Mouse (Mus musculus): ENCODE data around the gene Afdn. TPM values are rescaled to one million over a fixed set of nuclear protein-coding genes. Genes with fewer than 3 reads are reported as not detected.

The Afdn gene
- polyA plus RNA-seq, 1 experiment from 2014 or later = 123 TPM

GRCm38 (mm10) chr17:13742941-13743708 is 17.2 kb upstream of the Afdn start:
- Histone ChIP-seq H3K27ac (ENCODE audit: low read depth, low read length) (no peak overlapping the region), H3K9ac (ENCODE audit: low read length) (peak overlapping the region; percentile 12; the same call in 1 of the 2 replicates)
- 35% methylated on average over 7 of the region's 7 CpGs for WGBS

GRCm38 (mm10) chr17:13743709-13744079 is 16.6 kb upstream of the Afdn start:
- DNase-seq (ENCODE audit: low spot score, missing footprints) (no peak), ATAC-seq (ENCODE audit: low FRiP score) (no peak)
- Histone ChIP-seq H3K27me3 (ENCODE audit: control insufficient read depth, insufficient read depth, low read length) (no peaks in the 10 kb centered on the region), H3K9me3 (ENCODE audit: control insufficient read depth, low read length) (no peaks in the 10 kb centered on the region), H3K4me2 (no peak overlapping the region), H3K27ac (ENCODE audit: low read depth, low read length) (no peak overlapping the region), H3K9ac (ENCODE audit: low read length) (no peak overlapping the region), H3K36me3 (ENCODE audit: control insufficient read depth, insufficient read depth, low read length) (no peaks in the 10 kb centered on the region), H3K4me3 (ENCODE audit: low read depth, low read length) (no peak overlapping the region), H3K4me1 (ENCODE audit: control insufficient read depth, insufficient read depth, low read length) (0 out of 2 replicates have a peak, but pooled peaks cover 2% of the 10 kb centered on the region)
- WGBS = 42% methylated on average over 5 of the region's 5 CpGs

More at GRCm38 (mm10) chr17:13742941-13743708, 17.2 kb upstream of the Afdn start:
- DNase-seq (ENCODE audit: low spot score, missing footprints) (no peak), ATAC-seq (ENCODE audit: low FRiP score) (no peak; the same call in 1 of the 2 replicates)
- Histone ChIP-seq H3K9me3 (ENCODE audit: control insufficient read depth, low read length) (no peaks in the 10 kb centered on the region), H3K36me3 (ENCODE audit: control insufficient read depth, insufficient read depth, low read length) (no peaks in the 10 kb centered on the region), H3K4me3 (ENCODE audit: low read depth, low read length) (no peak overlapping the region), H3K27me3 (ENCODE audit: control insufficient read depth, insufficient read depth, low read length) (no peaks in the 10 kb centered on the region), H3K4me1 (ENCODE audit: control insufficient read depth, insufficient read depth, low read length) (0 out of 2 replicates have a peak, but pooled peaks cover 2% of the 10 kb centered on the region), H3K4me2 (no peak overlapping the region)

GRCm38 (mm10) chr17:13744219-13744618 is 16.1 kb upstream of the Afdn start:
- no peak for ATAC-seq (ENCODE audit: low FRiP score)
- Histone ChIP-seq H3K9me3 (ENCODE audit: control insufficient read depth, low read length) (no peaks in the 10 kb centered on the region), H3K4me3 (ENCODE audit: low read depth, low read length) (no peak overlapping the region), H3K27ac (ENCODE audit: low read depth, low read length) (no peak overlapping the region), H3K4me2 (no peak overlapping the region), H3K36me3 (ENCODE audit: control insufficient read depth, insufficient read depth, low read length) (no peaks in the 10 kb centered on the region), H3K9ac (ENCODE audit: low read length) (no peak overlapping the region), H3K27me3 (ENCODE audit: control insufficient read depth, insufficient read depth, low read length) (no peaks in the 10 kb centered on the region), H3K4me1 (ENCODE audit: control insufficient read depth, insufficient read depth, low read length) (0 out of 2 replicates have a peak, but pooled peaks cover 2% of the 10 kb centered on the region)
- no peak for DNase-seq (ENCODE audit: low spot score, missing footprints)
- 88% methylated on average over 6 of the region's 6 CpGs for WGBS

GRCm38 (mm10) chr17:13744824-13745223 is 15.5 kb upstream of the Afdn start:
- Histone ChIP-seq H3K27ac (ENCODE audit: low read depth, low read length) (no peak overlapping the region), H3K27me3 (ENCODE audit: control insufficient read depth, insufficient read depth, low read length) (no peaks in the 10 kb centered on the region), H3K4me3 (ENCODE audit: low read depth, low read length) (no peak overlapping the region), H3K9me3 (ENCODE audit: control insufficient read depth, low read length) (no peaks in the 10 kb centered on the region), H3K4me1 (ENCODE audit: control insufficient read depth, insufficient read depth, low read length) (0 out of 2 replicates have a peak, but pooled peaks cover 2% of the 10 kb centered on the region), H3K9ac (ENCODE audit: low read length) (no peak overlapping the region), H3K4me2 (no peak overlapping the region), H3K36me3 (ENCODE audit: control insufficient read depth, insufficient read depth, low read length) (no peaks in the 10 kb centered on the region)
- no peak for DNase-seq (ENCODE audit: low spot score, missing footprints)
- WGBS = 82% methylated on average over 4 of the region's 4 CpGs
- ATAC-seq (ENCODE audit: low FRiP score) = no peak

GRCm38 (mm10) chr17:13745373-13745772 is 15.0 kb upstream of the Afdn start:
- Histone ChIP-seq H3K27me3 (ENCODE audit: control insufficient read depth, insufficient read depth, low read length) (no peaks in the 10 kb centered on the region), H3K9ac (ENCODE audit: low read length) (no peak overlapping the region), H3K4me2 (no peak overlapping the region), H3K4me3 (ENCODE audit: low read depth, low read length) (no peak overlapping the region), H3K27ac (ENCODE audit: low read depth, low read length) (no peak overlapping the region), H3K4me1 (ENCODE audit: control insufficient read depth, insufficient read depth, low read length) (0 out of 2 replicates have a peak, but pooled peaks cover 2% of the 10 kb centered on the region), H3K9me3 (ENCODE audit: control insufficient read depth, low read length) (no peaks in the 10 kb centered on the region), H3K36me3 (ENCODE audit: control insufficient read depth, insufficient read depth, low read length) (no peaks in the 10 kb centered on the region)
- DNase-seq (ENCODE audit: low spot score, missing footprints) (no peak), ATAC-seq (ENCODE audit: low FRiP score) (peak; percentile 34; the same call in 1 of the 2 replicates)
- 66% methylated on average over 2 of the region's 2 CpGs for WGBS

GRCm38 (mm10) chr17:13746330-13746729 is 14.0 kb upstream of the Afdn start:
- H3K27ac ChIP-seq (ENCODE audit: low read depth, low read length) = no peak overlapping the region
- no peak for DNase-seq (ENCODE audit: low spot score, missing footprints)
- no peak overlapping the region for H3K4me3 ChIP-seq (ENCODE audit: low read depth, low read length)
- H3K4me1 ChIP-seq (ENCODE audit: control insufficient read depth, insufficient read depth, low read length) = 0 out of 2 replicates have a peak, but pooled peaks cover 2% of the 10 kb centered on the region
- ATAC-seq (ENCODE audit: low FRiP score) = no peak
- no peaks in the 10 kb centered on the region for H3K27me3 ChIP-seq (ENCODE audit: control insufficient read depth, insufficient read depth, low read length)
- H3K9ac ChIP-seq (ENCODE audit: low read length) = no peak overlapping the region
- H3K36me3 ChIP-seq (ENCODE audit: control insufficient read depth, insufficient read depth, low read length) = no peaks in the 10 kb centered on the region
- H3K9me3 ChIP-seq (ENCODE audit: control insufficient read depth, low read length) = no peaks in the 10 kb centered on the region
- 67% methylated on average over 6 of the region's 6 CpGs for WGBS
- no peak overlapping the region for H3K4me2 ChIP-seq

GRCm38 (mm10) chr17:13747681-13748080 is 12.7 kb upstream of the Afdn start:
- Histone ChIP-seq H3K9me3 (ENCODE audit: control insufficient read depth, low read length) (no peaks in the 10 kb centered on the region), H3K27me3 (ENCODE audit: control insufficient read depth, insufficient read depth, low read length) (no peaks in the 10 kb centered on the region), H3K4me2 (no peak overlapping the region), H3K4me3 (ENCODE audit: low read depth, low read length) (no peak overlapping the region), H3K9ac (ENCODE audit: low read length) (no peak overlapping the region), H3K27ac (ENCODE audit: low read depth, low read length) (no peak overlapping the region), H3K36me3 (ENCODE audit: control insufficient read depth, insufficient read depth, low read length) (no peaks in the 10 kb centered on the region), H3K4me1 (ENCODE audit: control insufficient read depth, insufficient read depth, low read length) (0 out of 2 replicates have a peak, but pooled peaks cover 2% of the 10 kb centered on the region)
- 89% methylated on average over 9 of the region's 9 CpGs for WGBS
- DNase-seq (ENCODE audit: low spot score, missing footprints) (no peak), ATAC-seq (ENCODE audit: low FRiP score) (no peak)

- Histone ChIP-seq H3K9ac (ENCODE audit: low read length) (no peak overlapping the region), H3K27ac (ENCODE audit: low read depth, low read length) (no peak overlapping the region), H3K27me3 (ENCODE audit: control insufficient read depth, insufficient read depth, low read length) (no peaks in the 10 kb centered on the region), H3K4me3 (ENCODE audit: low read depth, low read length) (no peak overlapping the region), H3K9me3 (ENCODE audit: control insufficient read depth, low read length) (no peaks in the 10 kb centered on the region), H3K4me2 (no peak overlapping the region), H3K36me3 (ENCODE audit: control insufficient read depth, insufficient read depth, low read length) (no peaks in the 10 kb centered on the region), H3K4me1 (ENCODE audit: control insufficient read depth, insufficient read depth, low read length) (no peaks in the 10 kb centered on the region)
- 98% methylated on average over 4 of the region's 4 CpGs for WGBS
- ATAC-seq (ENCODE audit: low FRiP score) (no peak), DNase-seq (ENCODE audit: low spot score, missing footprints) (no peak)
Observed at GRCm38 (mm10) chr17:13749027-13749426, 11.3 kb upstream of the Afdn start.

- Histone ChIP-seq H3K4me2 (no peak overlapping the region), H3K4me3 (ENCODE audit: low read depth, low read length) (no peak overlapping the region), H3K36me3 (ENCODE audit: control insufficient read depth, insufficient read depth, low read length) (no peaks in the 10 kb centered on the region), H3K9ac (ENCODE audit: low read length) (no peak overlapping the region), H3K27me3 (ENCODE audit: control insufficient read depth, insufficient read depth, low read length) (no peaks in the 10 kb centered on the region), H3K9me3 (ENCODE audit: control insufficient read depth, low read length) (no peaks in the 10 kb centered on the region), H3K27ac (ENCODE audit: low read depth, low read length) (no peak overlapping the region), H3K4me1 (ENCODE audit: control insufficient read depth, insufficient read depth, low read length) (peaks cover 5% of the 10 kb centered on the region; the same call in 1 of the 2 replicates)
- WGBS = 85% methylated on average over 4 of the region's 4 CpGs
- DNase-seq (ENCODE audit: low spot score, missing footprints) (no peak), ATAC-seq (ENCODE audit: low FRiP score) (no peak)
Observed at GRCm38 (mm10) chr17:13753918-13754317, 6.4 kb upstream of the Afdn start.

All from midbrain, embryonic 11.5 days (tissue).